Mouse (Mus musculus): Measurements from ENCODE around the gene Slc16a2. TPM values are rescaled to one million over a fixed set of nuclear protein-coding genes. Genes with fewer than 3 reads are reported as not detected.
A peak's percentile ranks its signal among the peaks of the same experiment; 100 is the strongest.

Slc16a2 gene
- total RNA-seq, 2 experiments from 2014 or later, result 33.0 to 54.0 TPM

DNA sequence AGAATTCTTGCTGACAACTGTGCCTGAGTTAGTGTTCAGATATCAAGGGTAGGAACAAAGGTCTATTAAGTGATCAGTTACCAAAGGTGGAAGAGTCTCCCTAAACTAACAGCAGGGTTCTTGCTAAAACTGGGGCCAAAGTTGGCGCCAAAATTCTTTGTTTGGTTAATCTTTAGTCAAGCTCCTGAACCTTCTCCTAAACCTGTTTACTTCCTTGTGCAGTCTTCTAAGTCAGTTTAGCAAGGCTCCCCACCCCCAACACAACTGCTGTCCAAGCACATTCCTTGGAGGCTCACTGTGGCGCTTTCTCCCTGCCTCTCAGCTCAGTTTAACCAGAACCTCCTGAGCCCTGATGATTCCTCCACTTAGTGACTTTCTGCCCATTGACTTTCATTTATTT is 168.8 kb downstream of the Slc16a2 start:
- peak in 1 of 2 experiments; percentile 8 for DNase-seq

DNA sequence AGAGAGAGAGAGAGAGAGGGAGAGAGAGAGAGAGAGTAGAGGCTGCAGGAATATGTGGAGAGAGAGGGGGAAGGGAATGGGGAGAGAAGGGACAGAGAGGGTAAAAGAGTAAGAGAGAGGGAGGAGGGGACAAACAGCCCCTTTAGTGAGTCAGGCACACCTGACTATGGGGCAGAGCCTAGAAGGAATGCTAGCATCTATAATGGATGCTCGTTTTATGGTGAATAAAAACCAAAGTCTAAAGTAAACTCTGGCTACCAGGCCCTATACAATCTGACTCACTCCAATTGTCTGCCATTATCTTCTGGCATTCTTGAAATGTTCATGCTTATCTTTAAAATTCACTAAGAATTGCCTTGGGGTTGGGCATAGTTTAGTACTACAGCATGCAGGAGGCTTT is 169.7 kb downstream of the Slc16a2 start:
- DNase-seq, result no peak

Other genes starting within 250 kb of the Slc16a2 start
- gene Zcchc13, start 191.4 kb downstream of the Slc16a2 start, total RNA-seq (2021), result not detected
- gene Rlim, start 159.3 kb upstream of the Slc16a2 start, total RNA-seq (2021), result 10 to 100 TPM; 65.5 to 67.6 TPM